Mouse (Mus musculus) gastrocnemius, adult 18-20 months (tissue): ENCODE measurements around the gene Pafah1b2. TPM values are rescaled to one million over a fixed set of nuclear protein-coding genes. Genes with fewer than 3 reads are reported as not detected.
A peak's percentile ranks its signal among the peaks of the same experiment; 100 is the strongest.

Source experiments
- DNase-seq: peaks from one replicate; pipeline ENCODE4 v3.0.0; 2021; ENCODE audit warnings: low spot score
- long read RNA-seq, 2 experiments: library from polyadenylated mRNA; stranded (forward); transcript quantifications; one replicate each; pipeline ENCODE4 v2.0.0; 2021
- total RNA-seq, 2 experiments: library from RNA; stranded (reverse); gene quantifications; 2 replicates each; pipeline ENCODE4 v1.2.3; 2021

The Pafah1b2 gene
- 10 to 100 TPM; 23.6 to 32.0 TPM for total RNA-seq
- long read RNA-seq, experiment 1, full-length matches to known transcripts = 37 of 37 reads
- long read RNA-seq, experiment 1, partial matches to known transcripts = 0 of 37 reads
- long read RNA-seq, experiment 1, other reads (novel, unspliced or antisense) = 0 of 37 reads
- long read RNA-seq, experiment 2, full-length matches to known transcripts = 18 of 22 reads
- long read RNA-seq, experiment 2, partial matches to known transcripts = 0 of 22 reads
- long read RNA-seq, experiment 2, other reads (novel, unspliced or antisense) = 4 of 22 reads

- DNase-seq = peak; percentile 95
These were observed at the start of gene Pafah1b2, which contains the start of gene Sik3 for GRCm38 (mm10) chr9:46012091-46013008. Gene Pafah1b2, minus strand, starts transcription at chr9:46012690. Gene Sik3, plus strand, starts transcription at chr9:46012820.

GRCm38 (mm10) chr9:46061696-46062425 lies 49.4 kb upstream of the Pafah1b2 start:
- peak; percentile 32 for DNase-seq

GRCm38 (mm10) chr9:46060249-46060648 lies 47.8 kb upstream of the Pafah1b2 start:
- no peak for DNase-seq

- no peak for DNase-seq
These were observed 45.6 kb upstream of the Pafah1b2 start for GRCm38 (mm10) chr9:46058065-46058464.

- no peak for DNase-seq
These were observed 40.6 kb upstream of the Pafah1b2 start for GRCm38 (mm10) chr9:46053014-46053666.

GRCm38 (mm10) chr9:46050203-46050602 lies 37.7 kb upstream of the Pafah1b2 start:
- DNase-seq = no peak

GRCm38 (mm10) chr9:46049525-46049924 lies 37.0 kb upstream of the Pafah1b2 start:
- no peak for DNase-seq

- no peak for DNase-seq
These were observed 34.4 kb upstream of the Pafah1b2 start for GRCm38 (mm10) chr9:46046724-46047517.

GRCm38 (mm10) chr9:46043626-46044025 lies 31.1 kb upstream of the Pafah1b2 start:
- DNase-seq = no peak

GRCm38 (mm10) chr9:46042387-46042786 lies 29.9 kb upstream of the Pafah1b2 start:
- DNase-seq = no peak

- DNase-seq = no peak
These were observed 28.7 kb upstream of the Pafah1b2 start for GRCm38 (mm10) chr9:46041186-46041585.

GRCm38 (mm10) chr9:46038786-46039185 lies 26.3 kb upstream of the Pafah1b2 start:
- no peak for DNase-seq

GRCm38 (mm10) chr9:46036881-46037280 lies 24.4 kb upstream of the Pafah1b2 start:
- DNase-seq = no peak

- no peak for DNase-seq
These were observed 22.9 kb upstream of the Pafah1b2 start for GRCm38 (mm10) chr9:46035290-46035871.

- no peak for DNase-seq
These were observed 21.4 kb upstream of the Pafah1b2 start for GRCm38 (mm10) chr9:46033862-46034261.

- no peak for DNase-seq
These were observed 20.6 kb upstream of the Pafah1b2 start for GRCm38 (mm10) chr9:46033058-46033457.

- peak; percentile 75 for DNase-seq
These were observed 19.7 kb upstream of the Pafah1b2 start for GRCm38 (mm10) chr9:46032190-46032589.

- no peak for DNase-seq
These were observed 18.5 kb upstream of the Pafah1b2 start for GRCm38 (mm10) chr9:46030968-46031367.

- no peak for DNase-seq
These were observed 17.7 kb upstream of the Pafah1b2 start for GRCm38 (mm10) chr9:46030184-46030583.

GRCm38 (mm10) chr9:46029534-46029933 lies 17.0 kb upstream of the Pafah1b2 start:
- DNase-seq = no peak
